Mouse (Mus musculus) hindbrain, embryonic 15.5 days (tissue): ENCODE data around the gene Spns2. TPM values are rescaled to one million over a fixed set of nuclear protein-coding genes. Genes with fewer than 3 reads are reported as not detected.

Source experiments
- ATAC-seq: fragments of 200-750 bp; cut with Nextera tagmentation; 2 replicates; pipeline ENCODE4 v1.8.0; 2017; ENCODE audit warnings: low read depth, moderate number of reproducible peaks, moderate TSS enrichment; ENCODE audit not compliant: low FRiP score
- H3K27ac ChIP-seq: fragments of 300-500 bp; sonication (generic); replicated peaks from 2 replicates; pipeline ENCODE4 v1.5.1; 2015; ENCODE audit warnings: mild to moderate bottlenecking, inconsistent platforms
- H3K27me3 ChIP-seq: fragments of 300-500 bp; sonication (generic); 2 replicates; pipeline ENCODE4 v1.6.1; 2015; ENCODE audit warnings: control low read depth, inconsistent platforms
- H3K36me3 ChIP-seq: fragments of 300-500 bp; sonication (generic); 2 replicates; pipeline ENCODE4 v1.6.1; 2015; ENCODE audit warnings: control low read depth, inconsistent platforms
- H3K4me1 ChIP-seq: fragments of 300-500 bp; sonication (generic); replicated peaks from 2 replicates; pipeline ENCODE4 v1.6.1; 2015; ENCODE audit warnings: control low read depth, inconsistent platforms
- H3K4me2 ChIP-seq: fragments of 300-500 bp; sonication (generic); 2 replicates; pipeline ENCODE4 v1.6.1; 2015; ENCODE audit warnings: moderate library complexity, mild to moderate bottlenecking, inconsistent platforms
- H3K4me3 ChIP-seq: fragments of 300-500 bp; sonication (generic); 2 replicates; pipeline ENCODE4 v1.5.1; 2015; ENCODE audit warnings: mild to moderate bottlenecking, inconsistent platforms
- H3K9ac ChIP-seq: fragments of 300-500 bp; sonication (generic); 2 replicates; pipeline ENCODE4 v1.6.1; 2015; ENCODE audit warnings: inconsistent platforms
- H3K9me3 ChIP-seq: fragments of 300-500 bp; sonication (generic); 2 replicates; pipeline ENCODE4 v1.6.1; 2016; ENCODE audit warnings: control low read depth, inconsistent platforms
- WGBS: fragments of 180-500 bp; shearing (Covaris S2); methylation state at CpG from one replicate; pipeline ENCODE4 v1.1.7; 2015; 5-methylcytosine and 5-hydroxymethylcytosine counted together
- polyA plus RNA-seq: library from polyadenylated mRNA; unstranded; fragments of >200 nt; fragmentation: Nextera tagmentation; extraction: Ambion mirVana; gene quantifications from 2 replicates; pipeline ENCODE4 v1.2.1, GENCODE M21; 2015

The Spns2 gene
- polyA plus RNA-seq, 1 experiment from 2014 or later, result 11.4 TPM

DNA sequence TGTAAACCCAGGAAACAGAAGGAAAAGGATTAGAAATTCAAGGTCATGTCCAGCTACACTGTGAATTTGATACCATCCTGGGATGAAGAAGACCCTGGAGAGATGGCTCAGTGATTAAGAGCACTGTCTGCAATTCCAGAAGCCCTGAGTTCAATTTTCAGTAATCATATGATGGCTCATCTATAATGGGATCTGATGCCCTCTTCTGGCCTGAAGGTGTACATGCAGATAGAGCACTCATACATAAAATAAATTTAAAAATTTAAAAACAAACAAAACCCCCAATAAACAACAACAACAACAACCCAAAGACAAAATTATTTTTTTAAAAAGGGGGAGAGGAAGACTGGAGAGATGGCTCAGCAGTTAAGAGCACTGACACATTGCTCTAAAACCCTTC, 62.8 kb downstream of the Spns2 start:
- H3K9me3 ChIP-seq, result no peaks in the 10 kb centered on the region
- no peaks in the 10 kb centered on the region for H3K4me1 ChIP-seq
- H3K9ac ChIP-seq, result no peak overlapping the region
- H3K27me3 ChIP-seq, result no peaks in the 10 kb centered on the region
- no peak overlapping the region for H3K27ac ChIP-seq
- H3K4me3 ChIP-seq, result no peak overlapping the region
- H3K4me2 ChIP-seq, result no peak overlapping the region
- H3K36me3 ChIP-seq, result no peaks in the 10 kb centered on the region
- no peak for ATAC-seq

DNA sequence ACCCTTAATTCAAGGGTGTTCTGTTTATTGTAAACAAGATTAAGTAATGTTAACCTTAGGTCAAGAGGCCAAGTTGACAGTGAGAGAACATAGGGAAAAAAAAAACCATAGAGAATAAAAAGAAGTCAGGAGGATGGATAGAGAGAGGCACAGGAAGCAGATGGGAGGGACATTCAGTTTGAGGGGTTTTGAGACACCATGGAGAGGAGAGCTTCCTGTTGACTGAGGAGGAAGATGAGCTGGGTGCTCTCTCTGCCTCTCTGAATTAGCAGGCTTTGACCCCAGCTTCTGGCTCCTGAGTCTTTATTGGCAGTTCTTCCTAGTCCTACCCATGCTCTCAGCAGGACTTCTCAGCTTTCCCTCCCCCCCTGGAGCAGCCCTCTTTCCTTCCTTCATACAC, 64.5 kb downstream of the Spns2 start:
- Histone ChIP-seq H3K9ac (no peak overlapping the region), H3K27ac (no peak overlapping the region), H3K4me3 (no peak overlapping the region), H3K4me2 (no peak overlapping the region), H3K27me3 (no peaks in the 10 kb centered on the region), H3K4me1 (no peaks in the 10 kb centered on the region), H3K9me3 (no peaks in the 10 kb centered on the region), H3K36me3 (no peaks in the 10 kb centered on the region)
- no peak for ATAC-seq

DNA sequence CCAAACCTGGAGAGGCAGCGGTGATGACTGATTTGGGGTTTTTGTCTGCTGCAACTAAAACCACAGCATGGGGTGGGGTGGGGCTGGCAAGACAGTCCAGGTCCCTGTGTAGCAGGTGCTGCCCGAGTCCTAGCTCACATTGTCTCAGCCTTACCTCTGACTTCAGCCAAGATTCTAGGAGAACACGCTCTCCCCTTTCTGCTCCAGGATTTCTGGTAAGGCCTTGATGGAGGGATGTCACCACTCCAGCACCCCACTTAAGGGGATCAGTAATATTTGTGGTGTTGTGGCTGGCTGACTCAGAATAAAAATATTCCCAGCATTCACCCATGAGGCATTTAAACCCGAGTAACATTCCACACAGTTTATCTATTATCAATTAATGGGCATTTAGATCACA, 66.0 kb downstream of the Spns2 start:
- ATAC-seq, result no peak
- WGBS, result 88% methylated on average over 4 of the region's 4 CpGs
- H3K4me2 ChIP-seq, result no peak overlapping the region

DNA sequence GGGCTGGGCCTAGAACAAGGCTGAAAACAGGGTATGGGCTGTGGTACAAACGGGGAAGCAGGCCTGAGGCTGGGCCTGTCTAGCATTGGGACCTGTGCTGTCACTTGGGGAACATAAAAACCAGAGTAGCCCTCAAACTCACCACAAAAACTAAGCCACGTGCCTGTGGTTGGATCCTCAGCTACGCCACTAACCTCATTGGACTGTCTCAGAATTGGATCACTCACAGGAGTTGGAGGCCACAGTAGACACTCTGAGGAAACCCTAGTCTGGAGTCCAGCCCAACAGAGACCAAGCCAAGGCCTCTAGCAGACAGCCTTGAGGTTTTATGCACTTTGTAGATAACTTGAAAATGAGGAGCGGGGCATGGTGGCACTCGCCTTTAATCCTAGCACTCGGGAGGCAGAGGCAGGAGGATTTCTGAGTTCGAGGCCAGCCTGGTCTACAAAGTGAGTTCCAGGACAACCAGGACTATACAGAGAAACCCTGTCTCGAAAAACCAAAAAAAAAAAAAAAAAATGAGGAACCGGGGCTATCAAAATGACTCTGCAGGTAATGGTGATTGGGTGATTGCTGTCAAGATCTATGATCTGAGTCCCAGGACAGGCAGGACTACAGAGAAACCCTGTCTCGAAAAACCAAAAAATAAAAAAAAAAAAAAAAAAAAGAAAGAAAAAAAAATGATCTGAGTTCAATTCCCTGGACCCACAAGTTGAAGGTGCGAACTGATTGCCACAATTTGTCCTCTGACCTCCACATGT, 68.0 kb downstream of the Spns2 start:
- WGBS, result 94% methylated on average over 11 of the region's 11 CpGs
- Histone ChIP-seq H3K9ac (no peak overlapping the region), H3K27ac (no peak overlapping the region), H3K4me3 (no peak overlapping the region), H3K4me1 (no peaks in the 10 kb centered on the region), H3K27me3 (no peaks in the 10 kb centered on the region), H3K9me3 (no peaks in the 10 kb centered on the region), H3K36me3 (no peaks in the 10 kb centered on the region), H3K4me2 (no peak overlapping the region)
- ATAC-seq, result no peak

More for the DNA sequence above, 66.0 kb downstream of the Spns2 start:
- no peaks in the 10 kb centered on the region for H3K4me1 ChIP-seq
- H3K9ac ChIP-seq, result no peak overlapping the region
- no peak overlapping the region for H3K4me3 ChIP-seq
- no peaks in the 10 kb centered on the region for H3K9me3 ChIP-seq
- H3K27me3 ChIP-seq, result no peaks in the 10 kb centered on the region
- H3K27ac ChIP-seq, result no peak overlapping the region
- H3K36me3 ChIP-seq, result no peaks in the 10 kb centered on the region

DNA sequence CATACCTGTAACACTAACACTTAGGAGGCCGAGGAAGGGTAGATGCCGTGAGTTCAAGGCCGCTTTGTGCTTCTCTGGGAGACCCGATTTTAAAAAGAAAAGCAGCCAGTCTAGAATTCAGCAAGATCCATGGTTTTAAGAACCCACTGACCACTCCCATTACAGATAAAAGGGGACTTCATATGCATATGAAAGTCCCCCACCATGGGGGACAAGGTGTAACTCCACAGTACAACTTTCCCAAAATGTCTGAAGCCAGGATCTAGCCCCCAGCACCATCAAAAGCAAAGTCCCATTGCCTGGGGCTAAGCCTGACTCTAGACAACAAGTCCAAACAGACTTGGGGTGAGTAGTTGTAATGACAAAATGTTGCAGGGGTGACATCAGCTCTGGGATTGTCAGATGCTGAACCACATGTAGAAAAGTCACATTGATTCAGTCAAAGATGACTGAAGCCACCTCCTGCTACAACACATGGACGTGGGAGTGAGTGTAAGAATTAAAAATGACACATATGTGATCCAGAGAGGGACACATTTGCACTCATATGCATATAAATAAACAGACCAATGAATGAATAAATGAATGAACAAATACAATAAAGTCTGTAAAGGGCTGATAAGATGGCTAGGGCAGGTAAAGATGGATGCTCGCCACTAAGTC, 69.1 kb downstream of the Spns2 start:
- H3K9me3 ChIP-seq, result no peaks in the 10 kb centered on the region
- H3K4me2 ChIP-seq, result no peak overlapping the region
- no peaks in the 10 kb centered on the region for H3K36me3 ChIP-seq
- no peak overlapping the region for H3K9ac ChIP-seq
- H3K27ac ChIP-seq, result no peak overlapping the region
- H3K27me3 ChIP-seq, result no peaks in the 10 kb centered on the region
- no peaks in the 10 kb centered on the region for H3K4me1 ChIP-seq
- no peak for ATAC-seq
- WGBS, result 89% methylated on average over 6 of the region's 6 CpGs
- H3K4me3 ChIP-seq, result no peak overlapping the region

DNA sequence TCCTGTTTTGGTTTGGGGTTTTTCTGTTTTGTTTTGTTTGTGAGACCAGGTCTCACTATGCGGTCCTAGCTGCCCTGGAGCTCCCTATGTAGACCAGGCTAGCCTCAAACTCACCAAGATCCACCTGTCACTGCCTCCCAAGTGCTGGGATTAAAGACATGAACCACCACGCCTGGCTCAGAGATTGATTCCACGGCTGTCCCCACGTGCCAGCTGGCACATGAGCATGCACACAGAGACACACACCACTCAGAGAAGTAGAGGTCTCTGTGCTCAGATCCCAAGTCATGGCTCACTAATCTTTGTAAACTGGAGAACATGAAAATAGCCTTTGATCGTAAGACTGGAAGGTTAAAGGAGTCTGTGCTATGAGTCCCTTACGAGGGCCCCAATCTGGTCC, 70.7 kb downstream of the Spns2 start:
- 90% methylated on average over 6 of the region's 6 CpGs for WGBS

DNA sequence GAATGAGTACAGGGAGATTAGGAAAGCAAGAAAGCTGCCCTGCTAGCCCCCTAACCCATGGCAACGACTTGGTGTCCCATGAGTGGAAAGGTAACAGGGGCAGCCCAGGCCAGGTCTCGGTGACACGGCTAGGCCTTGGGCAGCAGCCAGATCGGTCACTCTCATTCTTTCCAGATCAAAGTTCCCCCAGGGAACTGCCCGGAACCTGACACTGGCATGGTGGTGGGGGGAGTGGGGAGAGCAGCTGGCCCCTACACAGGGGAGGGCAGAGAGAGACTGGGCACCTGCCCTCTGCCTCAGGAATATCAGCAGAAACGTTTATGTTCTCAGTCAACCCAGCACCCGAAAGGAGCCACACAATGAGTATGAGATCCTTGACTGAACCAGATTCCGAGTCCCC, 71.5 kb downstream of the Spns2 start:
- Histone ChIP-seq H3K36me3 (no peaks in the 10 kb centered on the region), H3K27me3 (peaks cover 7% of the 10 kb centered on the region; the same call in 1 of the 2 replicates), H3K4me2 (no peak overlapping the region), H3K9me3 (no peaks in the 10 kb centered on the region), H3K4me3 (no peak overlapping the region), H3K4me1 (no peaks in the 10 kb centered on the region), H3K27ac (no peak overlapping the region), H3K9ac (no peak overlapping the region)
- WGBS, result 46% methylated on average over 8 of the region's 8 CpGs
- no peak for ATAC-seq

More for the DNA sequence above, 70.7 kb downstream of the Spns2 start:
- Histone ChIP-seq H3K27me3 (0 out of 2 replicates have a peak, but pooled peaks cover 2% of the 10 kb centered on the region), H3K9ac (no peak overlapping the region), H3K9me3 (no peaks in the 10 kb centered on the region), H3K4me2 (no peak overlapping the region), H3K27ac (no peak overlapping the region), H3K4me3 (no peak overlapping the region), H3K36me3 (no peaks in the 10 kb centered on the region), H3K4me1 (no peaks in the 10 kb centered on the region)
- no peak for ATAC-seq

DNA sequence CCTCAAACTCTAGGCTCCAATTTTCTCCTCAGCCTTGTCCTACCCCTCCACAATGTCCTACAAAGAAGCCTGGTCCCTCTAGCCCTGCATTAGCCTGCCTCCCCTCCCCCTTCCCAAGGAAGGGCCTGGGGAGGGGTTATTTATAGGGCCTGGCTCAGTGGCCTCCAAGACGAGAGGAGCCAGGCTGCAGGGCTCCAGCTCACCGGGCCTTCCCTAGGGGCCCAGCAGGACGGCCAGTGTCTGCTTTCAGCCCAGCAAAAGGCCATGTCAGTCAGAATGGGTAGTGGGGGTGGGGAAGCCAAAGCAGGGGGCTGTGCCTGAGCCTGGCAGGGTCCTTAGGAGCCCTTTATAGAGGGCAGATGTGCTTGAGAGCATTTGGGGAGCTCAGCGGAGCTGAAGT, 72.3 kb downstream of the Spns2 start:
- ATAC-seq, result no peak
- Histone ChIP-seq H3K9me3 (no peaks in the 10 kb centered on the region), H3K27ac (no peak overlapping the region), H3K27me3 (peaks cover 15% of the 10 kb centered on the region; the same call in 1 of the 2 replicates), H3K9ac (no peak overlapping the region), H3K36me3 (no peaks in the 10 kb centered on the region), H3K4me2 (no peak overlapping the region), H3K4me1 (no peaks in the 10 kb centered on the region), H3K4me3 (no peak overlapping the region)
- 7% methylated on average over 4 of the region's 4 CpGs for WGBS

DNA sequence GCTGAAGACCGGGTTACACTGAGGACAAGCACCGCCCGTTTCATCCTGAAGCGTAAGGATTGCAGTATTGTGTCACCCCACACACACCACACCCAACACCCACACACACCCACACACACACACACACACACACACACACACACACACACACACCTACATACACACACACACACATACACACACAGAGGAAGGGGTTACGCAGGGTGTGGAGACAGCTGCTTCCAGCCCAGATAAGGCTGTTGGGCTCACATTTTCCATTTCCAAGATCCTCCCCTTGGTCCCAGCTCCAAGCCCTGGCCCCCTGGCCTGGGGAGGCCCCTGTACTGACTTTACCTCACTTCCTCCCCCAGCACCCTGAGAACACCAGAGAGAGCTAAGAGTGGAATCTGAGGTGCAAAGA, 73.0 kb downstream of the Spns2 start:
- no peak for ATAC-seq
- WGBS, result 91% methylated on average over 5 of the region's 5 CpGs

DNA sequence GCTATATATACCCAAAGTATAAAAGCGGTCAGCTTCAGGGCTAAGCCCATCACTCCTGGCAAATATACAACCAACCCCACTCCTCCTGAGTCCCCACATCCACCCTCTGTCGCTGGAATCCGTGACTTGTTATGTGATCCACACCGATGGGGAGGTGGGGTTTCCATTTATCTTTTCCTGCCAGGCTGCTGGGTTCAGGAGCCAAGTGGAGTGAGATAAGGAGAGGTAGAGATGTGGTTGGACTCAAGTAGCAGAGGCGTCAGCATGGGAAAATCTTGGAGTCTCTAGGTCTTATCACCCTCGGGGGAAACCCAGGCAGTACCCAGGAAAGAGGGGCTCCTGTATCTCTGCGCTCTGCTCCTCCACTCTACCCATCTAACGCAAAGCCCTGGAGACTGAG, 74.5 kb downstream of the Spns2 start:
- Histone ChIP-seq H3K4me2 (no peak overlapping the region), H3K36me3 (no peaks in the 10 kb centered on the region), H3K4me3 (no peak overlapping the region), H3K27ac (no peak overlapping the region), H3K27me3 (peaks cover 16% of the 10 kb centered on the region; the same call in 1 of the 2 replicates), H3K9ac (no peak overlapping the region), H3K9me3 (no peaks in the 10 kb centered on the region), H3K4me1 (peaks cover 16% of the 10 kb centered on the region)
- ATAC-seq, result no peak
- 86% methylated on average over 8 of the region's 8 CpGs for WGBS

More for the DNA sequence above, 73.0 kb downstream of the Spns2 start:
- H3K4me2 ChIP-seq, result no peak overlapping the region
- H3K9me3 ChIP-seq, result no peaks in the 10 kb centered on the region
- H3K27me3 ChIP-seq, result peaks cover 16% of the 10 kb centered on the region; the same call in 1 of the 2 replicates
- H3K36me3 ChIP-seq, result no peaks in the 10 kb centered on the region
- H3K4me3 ChIP-seq, result no peak overlapping the region
- H3K27ac ChIP-seq, result no peak overlapping the region
- peaks cover 4% of the 10 kb centered on the region for H3K4me1 ChIP-seq
- H3K9ac ChIP-seq, result no peak overlapping the region

DNA sequence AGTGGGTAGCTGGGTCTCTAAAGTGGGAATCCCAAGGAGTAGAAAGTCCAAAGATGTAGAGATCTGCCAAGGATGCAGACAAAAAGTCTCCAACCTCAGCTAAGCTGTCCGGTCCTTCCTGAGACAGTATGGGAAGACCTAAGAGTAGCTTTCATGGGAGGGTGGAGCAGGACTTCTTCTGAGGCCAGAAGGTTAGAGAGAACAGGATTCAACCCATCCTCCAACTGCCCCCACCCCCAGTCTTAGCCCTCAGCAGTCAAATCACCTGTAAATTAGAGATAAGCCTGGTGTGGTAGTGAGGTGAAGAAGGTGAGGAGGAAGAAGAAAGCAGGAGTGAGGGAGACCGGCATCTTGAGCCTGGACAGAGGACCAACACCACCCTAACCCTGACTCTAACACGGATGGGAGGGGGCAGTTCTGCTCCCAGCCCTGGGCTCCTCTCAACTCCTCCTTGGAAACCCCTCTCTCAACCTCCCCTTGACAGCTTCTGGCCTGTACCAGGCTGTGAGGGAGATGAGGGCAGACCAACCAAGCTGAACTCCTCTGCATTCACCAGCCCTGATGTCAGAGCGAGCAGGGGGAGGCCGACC, 76.0 kb downstream of the Spns2 start:
- Histone ChIP-seq H3K4me3 (no peak overlapping the region), H3K36me3 (no peaks in the 10 kb centered on the region), H3K9ac (no peak overlapping the region), H3K9me3 (no peaks in the 10 kb centered on the region), H3K27me3 (peaks cover 16% of the 10 kb centered on the region; the same call in 1 of the 2 replicates), H3K4me2 (no peak overlapping the region), H3K27ac (no peak overlapping the region), H3K4me1 (peaks cover 16% of the 10 kb centered on the region)
- ATAC-seq, result no peak
- 71% methylated on average over 5 of the region's 5 CpGs for WGBS

DNA sequence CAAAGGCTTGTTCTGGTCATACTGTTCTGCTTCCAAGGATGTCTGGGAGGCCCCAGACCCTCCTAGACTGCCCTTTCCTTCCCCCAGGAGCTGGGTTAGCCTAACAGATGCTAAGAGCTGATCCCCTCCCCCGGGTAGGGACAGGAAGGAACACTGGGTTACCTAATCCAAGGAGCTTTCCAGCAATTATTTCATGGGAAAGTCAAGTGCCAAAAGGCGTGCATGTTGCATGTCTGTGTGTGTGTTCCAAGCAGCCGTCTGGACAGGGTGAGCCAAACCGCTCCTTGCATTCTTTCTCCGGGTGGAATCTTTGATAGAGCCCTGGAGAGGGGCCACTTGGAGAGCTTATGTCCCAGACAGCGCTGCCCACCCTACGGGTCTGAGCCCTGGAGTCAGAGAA, 76.7 kb downstream of the Spns2 start:
- H3K9ac ChIP-seq, result no peak overlapping the region
- no peak overlapping the region for H3K27ac ChIP-seq
- peaks cover 16% of the 10 kb centered on the region for H3K4me1 ChIP-seq
- H3K9me3 ChIP-seq, result no peaks in the 10 kb centered on the region
- H3K4me2 ChIP-seq, result no peak overlapping the region
- peaks cover 16% of the 10 kb centered on the region; the same call in 1 of the 2 replicates for H3K27me3 ChIP-seq
- H3K4me3 ChIP-seq, result no peak overlapping the region
- H3K36me3 ChIP-seq, result no peaks in the 10 kb centered on the region
- ATAC-seq, result no peak
- WGBS, result 80% methylated on average over 7 of the region's 7 CpGs
